7 mouse cellular contexts compared by ENCODE assay signal in the genomic region with DNA sequence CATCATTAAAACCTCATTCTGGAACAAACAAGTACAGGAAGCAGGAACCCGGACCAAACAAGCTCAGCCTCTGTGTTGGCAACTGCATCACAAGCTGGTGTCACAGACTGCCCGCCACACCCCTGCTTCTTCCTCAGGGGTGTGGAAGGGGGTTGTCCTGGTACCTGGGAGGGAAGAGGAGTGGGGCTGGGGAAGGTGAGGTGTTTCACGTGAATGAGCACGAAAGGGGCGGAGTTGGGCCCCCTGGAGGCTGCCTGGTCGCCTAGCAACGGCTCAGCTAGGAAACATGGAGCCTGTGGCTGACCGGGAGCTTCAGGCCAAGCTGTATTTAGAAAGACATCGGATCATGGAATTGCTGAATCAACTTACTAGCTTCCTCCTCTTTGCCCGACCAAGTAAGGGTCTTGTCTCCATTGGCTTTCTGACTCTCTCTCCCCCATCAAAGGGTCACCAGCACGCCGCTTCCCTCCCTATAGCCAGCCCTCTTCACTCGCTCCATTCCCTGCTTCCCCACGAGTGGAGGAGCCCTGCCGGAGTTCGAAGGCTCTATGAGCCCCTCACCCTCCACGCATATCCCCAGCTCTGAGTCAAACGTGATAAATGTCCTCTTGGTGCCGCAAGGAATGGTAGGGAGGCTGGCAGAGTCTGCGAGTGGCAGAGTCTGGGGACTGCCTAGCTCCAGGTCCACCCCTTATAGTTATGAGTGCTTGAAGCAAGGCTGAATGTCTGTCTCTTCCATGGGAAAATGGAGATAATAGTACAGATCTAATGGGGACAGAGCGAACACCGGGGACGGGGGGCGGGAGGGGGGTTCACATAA. TPM values are rescaled to one million over a fixed set of nuclear protein-coding genes. Genes with fewer than 3 reads are reported as not detected.
DNase-seq lines count a peak whose midpoint lies in the region; ATAC-seq and TF ChIP-seq lines count a peak whose summit lies in the region.

A gene (plus strand): TSS at position 51 of the 820 bp plus-strand sequence.

- H3K27me3 ChIP-seq in ES-Bruce4 (ENCODE audit: control insufficient read depth, insufficient read depth, low read length, poor library complexity, severe bottlenecking): no peaks in the 10 kb centered on the region
- no peaks in the 10 kb centered on the region for H3K27me3 ChIP-seq in lung, postnatal 0 days (replicated peaks; ENCODE audit: insufficient read depth, low read length)

- peak within 1 kb of the TSS; percentile 36; the same call in 1 of the 2 replicates for H3K9ac ChIP-seq in ES-Bruce4 (ENCODE audit: low read depth, poor library complexity, severe bottlenecking)
- no peak within 1 kb of the TSS for H3K9ac ChIP-seq in lung, postnatal 0 days (replicated peaks; ENCODE audit: low read depth)

- peak; percentile 67 for DNase-seq in WW6 (ENCODE audit: low read depth, low spot score)
- DNase-seq in kidney, postnatal 10 days: peak; percentile 56
- DNase-seq in lung, postnatal 0 days (ENCODE audit: low spot score): peak; percentile 18
- peak; percentile 69 for DNase-seq in right cerebral cortex, postnatal 25 days

- 12% methylated on average over 24 of the region's 24 CpGs for WGBS in lung, postnatal 0 days

- no peaks in the 10 kb centered on the region for H3K9me3 ChIP-seq in ES-Bruce4 (replicated peaks; ENCODE audit: control insufficient read depth, insufficient read depth, low read length, poor library complexity, severe bottlenecking)
- H3K9me3 ChIP-seq in lung, postnatal 0 days (ENCODE audit: low read length): no peaks in the 10 kb centered on the region

- ATAC-seq in frontal cortex, adult (ENCODE audit: low TSS enrichment): peak; percentile 89
- no peak for ATAC-seq in lung, postnatal 0 days
- ATAC-seq in megakaryocyte-erythroid progenitor cell, adult 5-6 weeks (replicated peaks; ENCODE audit: low FRiP score, low TSS enrichment, poor library complexity, severe bottlenecking): no peak

- H3K36me3 ChIP-seq in ES-Bruce4 (ENCODE audit: control insufficient read depth, insufficient read depth, low read length, poor library complexity, severe bottlenecking): no peaks in the 10 kb centered on the region
- no peaks in the 10 kb centered on the region for H3K36me3 ChIP-seq in lung, postnatal 0 days (ENCODE audit: insufficient read depth, low read length)

- peak within 1 kb of the TSS; percentile 35 for H3K4me2 ChIP-seq in lung, postnatal 0 days (replicated peaks; ENCODE audit: low read depth, low read length)

- TF ChIP-seq CTCF in ES-Bruce4 (IDR thresholded peaks at IDR 0.05; ENCODE audit: low read depth, low read length): no peak
- TF ChIP-seq CTCF in lung, postnatal 0 days (IDR thresholded peaks at IDR 0.05): 0 out of 2 replicates have a peak, but pooled peaks have one; percentile 7

- TF ChIP-seq EP300 in ES-Bruce4 (IDR thresholded peaks at IDR 0.05; ENCODE audit: insufficient read depth, low read depth, low read length): peak; percentile 53; the same call in 1 of the 2 replicates
- no peak for TF ChIP-seq EP300 in lung, postnatal 0 days (IDR thresholded peaks at IDR 0.05)

- TF ChIP-seq POLR2A in ES-Bruce4 (IDR thresholded peaks at IDR 0.05; ENCODE audit: insufficient read depth, low read length): no peak

- peak within 1 kb of the TSS; percentile 57 for H3K4me3 ChIP-seq in ES-Bruce4 (ENCODE audit: low read depth, low read length)
- no peak within 1 kb of the TSS for H3K4me3 ChIP-seq in lung, postnatal 0 days (ENCODE audit: low read depth, low read length)

- H3K4me1 ChIP-seq in ES-Bruce4 (ENCODE audit: control insufficient read depth, insufficient read depth, low read length): peaks cover 2% of the 10 kb centered on the region
- no peaks in the 10 kb centered on the region for H3K4me1 ChIP-seq in lung, postnatal 0 days (ENCODE audit: insufficient read depth, low read depth, low read length)

- no peak within 1 kb of the TSS for H3K27ac ChIP-seq in ES-Bruce4 (ENCODE audit: insufficient read depth, low read length)
- H3K27ac ChIP-seq in lung, postnatal 0 days (ENCODE audit: low read length): no peak within 1 kb of the TSS

RNA-seq across cellular contexts. Expression of the gene that starts here (rescaled TPM):
- polyA plus RNA-seq in ES-Bruce4 (2011; ENCODE audit: insufficient read depth, insufficient read length, low read depth, missing spikeins): 2.1 and 4.7 TPM in 2 replicates
- polyA plus RNA-seq in lung, postnatal 0 days (2015; fragmentation: Nextera tagmentation; extraction: Ambion mirVana): 17.0 and 17.7 TPM in 2 replicates
- total RNA-seq in megakaryocyte-erythroid progenitor cell, adult 5-6 weeks (2014; fragmentation: Nextera tagmentation): not detected in 2 replicates
- not detected in 2 replicates for total RNA-seq in megakaryocyte-erythroid progenitor cell, adult 5-6 weeks (2017)

Comparison
In these comparisons a context has a peak if more than half of its experiments do, and no peak if none do; other contexts are left out.
1. DNase-seq: peak in every context shown above with its lines; median percentile 69 in right cerebral cortex, postnatal 25 days; 67 in WW6; 56 in kidney, postnatal 10 days; 18 in lung, postnatal 0 days.